Mouse (Mus musculus): ENCODE results near the gene Pole2.
"Not testable (repeated sequence)": the region's sequence is repeated elsewhere in the genome, so short reads cannot be mapped to it uniquely, and the experiment has no call there.

The Pole2 gene

GRCm38 (mm10) chr12:69177526-69177925 lies 50.5 kb downstream of the Pole2 start:
- no peak for DNase-seq

GRCm38 (mm10) chr12:69175975-69176374 lies 52.0 kb downstream of the Pole2 start:
- DNase-seq, result no peak

GRCm38 (mm10) chr12:69171307-69171706 lies 56.7 kb downstream of the Pole2 start:
- DNase-seq, result no peak

- peak; percentile 85 for DNase-seq
Observed at GRCm38 (mm10) chr12:69168461-69169106, 59.4 kb downstream of the Pole2 start, which contains the start of gene Lrr1. TSS of gene Lrr1 (plus strand) at chr12:69168814.

GRCm38 (mm10) chr12:69167656-69168460 lies 60.1 kb downstream of the Pole2 start:
- no peak for DNase-seq

- not testable (repeated sequence) for DNase-seq
Observed at GRCm38 (mm10) chr12:69166861-69167581, 61.0 kb downstream of the Pole2 start.

- DNase-seq, result no peak
Observed at GRCm38 (mm10) chr12:69164904-69165303, 63.1 kb downstream of the Pole2 start.

GRCm38 (mm10) chr12:69163586-69163985 lies 64.4 kb downstream of the Pole2 start:
- DNase-seq, result not testable (repeated sequence)

GRCm38 (mm10) chr12:69160677-69161076 lies 67.3 kb downstream of the Pole2 start:
- not testable (repeated sequence) for DNase-seq

GRCm38 (mm10) chr12:69159578-69159940 lies 68.4 kb downstream of the Pole2 start:
- DNase-seq, result no peak

- peak; percentile 99 for DNase-seq
Observed at GRCm38 (mm10) chr12:69158765-69159577, 69.0 kb downstream of the Pole2 start, which contains the start of gene Rps29. TSS of gene Rps29 (minus strand) at chr12:69159186.

- DNase-seq, result no peak
Observed at GRCm38 (mm10) chr12:69158366-69158764, 69.6 kb downstream of the Pole2 start.

GRCm38 (mm10) chr12:69157107-69157506 lies 70.9 kb downstream of the Pole2 start:
- no peak for DNase-seq

- DNase-seq, result no peak
Observed at GRCm38 (mm10) chr12:69156436-69156835, 71.6 kb downstream of the Pole2 start.

- no peak for DNase-seq
Observed at GRCm38 (mm10) chr12:69155923-69156322, 72.1 kb downstream of the Pole2 start.

Data from layer of hippocampus, adult 9-11 months (tissue).